Mouse (Mus musculus) liver, postnatal 0 days (tissue): Measurements from ENCODE around the gene Iltifb. TPM values are rescaled to one million over a fixed set of nuclear protein-coding genes. Genes with fewer than 3 reads are reported as not detected.
"Not testable (repeated sequence)": the region's sequence is repeated elsewhere in the genome, so short reads cannot be mapped to it uniquely, and the experiment has no call there.

Experiments used
- ATAC-seq: fragments of 200-750 bp; cut with Nextera tagmentation; 2 replicates; pipeline ENCODE4 v1.8.0; 2017; ENCODE audit warnings: mild to moderate bottlenecking, moderate library complexity
- DNase-seq: peaks from one replicate; pipeline ENCODE4 v3.0.0-alpha.2; 2016
- H3K27ac ChIP-seq: fragments of 300-500 bp; sonication (generic); 2 replicates; pipeline ENCODE4 v1.5.1; 2014; ENCODE audit warnings: antibody characterized with exemption, moderate library complexity, mild to moderate bottlenecking, low read depth
- H3K27me3 ChIP-seq: fragments of 300-500 bp; sonication (generic); 2 replicates; pipeline ENCODE4 v1.6.1; 2014; ENCODE audit warnings: low read length, control low read depth, mixed read lengths; ENCODE audit not compliant: insufficient read depth
- H3K36me3 ChIP-seq: fragments of 300-500 bp; sonication (generic); replicated peaks from 2 replicates; pipeline ENCODE4 v1.6.1; 2014; ENCODE audit warnings: mild to moderate bottlenecking, control low read depth, low read length, moderate library complexity, mixed read lengths; ENCODE audit not compliant: insufficient read depth
- H3K4me1 ChIP-seq: fragments of 300-500 bp; sonication (generic); 2 replicates; pipeline ENCODE4 v1.6.1; 2014; ENCODE audit warnings: antibody characterized with exemption, mild to moderate bottlenecking, control low read depth; ENCODE audit not compliant: insufficient read depth
- H3K4me2 ChIP-seq: fragments of 300-500 bp; sonication (generic); 2 replicates; pipeline ENCODE4 v1.6.1; 2014; ENCODE audit warnings: low read depth, mild to moderate bottlenecking, low read length, moderate library complexity, mixed read lengths
- H3K4me3 ChIP-seq: fragments of 300-500 bp; sonication (generic); 2 replicates; pipeline ENCODE4 v1.5.1; 2014; ENCODE audit warnings: low read depth, low read length
- H3K9ac ChIP-seq: fragments of 300-500 bp; sonication (generic); replicated peaks from 2 replicates; pipeline ENCODE4 v1.6.1; 2014; ENCODE audit warnings: mild to moderate bottlenecking, moderate library complexity
- H3K9me3 ChIP-seq: fragments of 300-500 bp; sonication (generic); 2 replicates; pipeline ENCODE4 v1.6.1; 2016; ENCODE audit warnings: mild to moderate bottlenecking, control low read depth, low read length, mixed read lengths
- CTCF ChIP-seq: sonication (generic); IDR thresholded peaks from 2 replicates; pipeline ENCODE4 v1.5.1; 2016; ENCODE audit warnings: antibody characterized with exemption, low read depth
- EP300 ChIP-seq: IDR thresholded peaks from 2 replicates; pipeline ENCODE4 v1.6.1; 2016; ENCODE audit warnings: antibody characterized with exemption, low read depth, mild to moderate bottlenecking
- WGBS: fragments of 180-500 bp; shearing (Covaris S2); extraction: QIAGEN DNeasy Blood & Tissue Kit; methylation state at CpG from one replicate; pipeline ENCODE4 v1.1.7; 2014; ENCODE audit not compliant: insufficient replicate concordance; 5-methylcytosine and 5-hydroxymethylcytosine counted together
- polyA plus RNA-seq: library from polyadenylated mRNA; unstranded; fragments of >200 nt; fragmentation: Nextera tagmentation; extraction: Ambion mirVana; gene quantifications from 2 replicates; pipeline ENCODE4 v1.2.1, GENCODE M21; 2015

Gene Iltifb
- polyA plus RNA-seq, result not detected in 2 replicates

GRCm38 (mm10) chr10:118294938-118295337, at the start of gene Iltifb:
TSS of gene Iltifb (minus strand) at chr10:118295038.
- H3K4me3 ChIP-seq, result no peak within 1 kb of the TSS
- no peaks in the 10 kb centered on the region for H3K4me1 ChIP-seq
- H3K9ac ChIP-seq, result no peak within 1 kb of the TSS
- no peaks in the 10 kb centered on the region for H3K9me3 ChIP-seq
- no peak within 1 kb of the TSS for H3K4me2 ChIP-seq
- no peaks in the 10 kb centered on the region for H3K27me3 ChIP-seq
- H3K36me3 ChIP-seq, result no peaks in the 10 kb centered on the region
- no peak for ATAC-seq
- 86% methylated on average over 6 of the region's 6 CpGs for WGBS
- H3K27ac ChIP-seq, result no peak within 1 kb of the TSS
- TF ChIP-seq CTCF (no peak), EP300 (no peak)
- DNase-seq, result no peak

- not testable (repeated sequence) for H3K9me3 ChIP-seq, ATAC-seq, H3K9ac ChIP-seq, H3K4me2 ChIP-seq, H3K4me1 ChIP-seq, H3K27me3 ChIP-seq, H3K4me3 ChIP-seq, DNase-seq, H3K36me3 ChIP-seq, H3K27ac ChIP-seq
- WGBS, result no CpG with 5 or more reads among the region's 14 CpGs
These were observed 48.3 kb upstream of the Iltifb start, which contains the start of gene Gm9046 for GRCm38 (mm10) chr10:118343155-118343554. TSS of gene Gm9046 (minus strand) at chr10:118343255.

DNA sequence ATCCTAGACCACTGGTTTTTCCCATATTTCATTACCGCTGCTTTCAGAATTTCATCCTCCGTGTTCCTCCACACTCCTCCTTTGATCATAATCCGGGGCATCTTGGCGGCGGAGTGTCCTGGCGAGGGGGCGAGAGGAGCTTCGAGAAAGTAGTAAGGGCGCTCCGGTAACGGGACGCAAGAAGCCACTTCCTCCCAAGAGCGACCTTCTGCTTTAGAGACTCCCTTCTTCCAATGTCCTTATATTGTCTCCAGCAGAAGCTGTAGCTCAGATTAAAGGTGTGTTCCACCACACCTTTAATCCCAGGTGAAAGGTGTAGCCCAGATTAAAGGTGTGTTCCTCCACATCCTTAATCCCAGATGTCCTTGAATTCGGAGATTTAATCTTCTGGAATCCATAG, 42.9 kb upstream of the Iltifb start, which contains the start of gene Gm9045:
Gene Gm9045, minus strand, starts transcription at position 101 of the 400 bp plus-strand sequence.
- not testable (repeated sequence) for H3K27me3 ChIP-seq, H3K4me2 ChIP-seq, H3K4me3 ChIP-seq, H3K4me1 ChIP-seq, DNase-seq, ATAC-seq, H3K9me3 ChIP-seq, H3K36me3 ChIP-seq, H3K9ac ChIP-seq, H3K27ac ChIP-seq
- WGBS, result no CpG with 5 or more reads among the region's 14 CpGs

DNA sequence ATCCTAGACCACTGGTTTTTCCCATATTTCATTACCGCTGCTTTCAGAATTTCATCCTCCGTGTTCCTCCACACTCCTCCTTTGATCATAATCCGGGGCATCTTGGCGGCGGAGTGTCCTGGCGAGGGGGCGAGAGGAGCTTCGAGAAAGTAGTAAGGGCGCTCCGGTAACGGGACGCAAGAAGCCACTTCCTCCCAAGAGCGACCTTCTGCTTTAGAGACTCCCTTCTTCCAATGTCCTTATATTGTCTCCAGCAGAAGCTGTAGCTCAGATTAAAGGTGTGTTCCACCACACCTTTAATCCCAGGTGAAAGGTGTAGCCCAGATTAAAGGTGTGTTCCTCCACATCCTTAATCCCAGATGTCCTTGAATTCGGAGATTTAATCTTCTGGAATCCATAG, 37.5 kb upstream of the Iltifb start, which contains the start of gene Gm9044:
Gene Gm9044, minus strand, starts transcription at position 101 of the 400 bp plus-strand sequence.
- H3K27me3 ChIP-seq, H3K4me2 ChIP-seq, H3K4me3 ChIP-seq, H3K9ac ChIP-seq, DNase-seq, ATAC-seq, H3K27ac ChIP-seq, H3K9me3 ChIP-seq, H3K4me1 ChIP-seq, H3K36me3 ChIP-seq: not testable (repeated sequence)
- WGBS, result no CpG with 5 or more reads among the region's 14 CpGs

DNA sequence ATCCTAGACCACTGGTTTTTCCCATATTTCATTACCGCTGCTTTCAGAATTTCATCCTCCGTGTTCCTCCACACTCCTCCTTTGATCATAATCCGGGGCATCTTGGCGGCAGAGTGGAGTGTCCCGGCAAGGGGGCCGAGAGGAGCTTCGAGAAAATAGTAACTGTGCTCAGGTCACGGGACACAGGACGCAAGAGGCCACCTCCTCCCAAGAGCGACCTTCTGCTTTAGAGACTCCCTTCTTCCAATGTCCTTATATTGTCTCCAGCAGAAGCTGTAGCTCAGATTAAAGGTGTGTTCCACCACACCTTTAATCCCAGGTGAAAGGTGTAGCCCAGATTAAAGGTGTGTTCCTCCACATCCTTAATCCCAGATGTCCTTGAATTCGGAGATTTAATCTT, 32.0 kb upstream of the Iltifb start, which contains the start of gene Gm9040:
Gene Gm9040, minus strand, starts transcription at position 101 of the 400 bp plus-strand sequence.
- H3K27ac ChIP-seq, H3K9ac ChIP-seq, H3K9me3 ChIP-seq, H3K36me3 ChIP-seq, H3K4me2 ChIP-seq, H3K27me3 ChIP-seq, DNase-seq, ATAC-seq, H3K4me1 ChIP-seq, H3K4me3 ChIP-seq: not testable (repeated sequence)
- no CpG with 5 or more reads among the region's 11 CpGs for WGBS

- WGBS, result 51% methylated on average over 8 of the region's 8 CpGs
These were observed 24.2 kb upstream of the Iltifb start for GRCm38 (mm10) chr10:118319024-118319423.

GRCm38 (mm10) chr10:118302133-118302532, 7.3 kb upstream of the Iltifb start:
- H3K4me1 ChIP-seq, ATAC-seq, H3K27me3 ChIP-seq, H3K4me3 ChIP-seq, H3K4me2 ChIP-seq, DNase-seq, H3K36me3 ChIP-seq, H3K27ac ChIP-seq, H3K9me3 ChIP-seq, H3K9ac ChIP-seq: not testable (repeated sequence)
- 40% methylated on average over 2 of the region's 2 CpGs for WGBS

More at GRCm38 (mm10) chr10:118319024-118319423, 24.2 kb upstream of the Iltifb start:
- ATAC-seq (no peak), DNase-seq (no peak)
- Histone ChIP-seq H3K4me3 (no peak overlapping the region), H3K9ac (no peak overlapping the region), H3K9me3 (no peaks in the 10 kb centered on the region), H3K4me2 (no peak overlapping the region), H3K27me3 (no peaks in the 10 kb centered on the region), H3K27ac (no peak overlapping the region), H3K4me1 (no peaks in the 10 kb centered on the region), H3K36me3 (no peaks in the 10 kb centered on the region)
- no peak for TF ChIP-seq EP300
- no peak for TF ChIP-seq CTCF

GRCm38 (mm10) chr10:118283016-118283415, 11.8 kb downstream of the Iltifb start:
- ATAC-seq, H3K36me3 ChIP-seq, H3K4me1 ChIP-seq, H3K4me2 ChIP-seq, H3K4me3 ChIP-seq, H3K9ac ChIP-seq, DNase-seq, H3K27ac ChIP-seq, H3K27me3 ChIP-seq, H3K9me3 ChIP-seq: not testable (repeated sequence)
- WGBS, result 75% methylated on average over 1 of the region's 5 CpGs

GRCm38 (mm10) chr10:118282565-118282964, 12.3 kb downstream of the Iltifb start:
- not testable (repeated sequence) for H3K4me3 ChIP-seq, H3K36me3 ChIP-seq, H3K27ac ChIP-seq, H3K9me3 ChIP-seq, H3K9ac ChIP-seq, DNase-seq, ATAC-seq, H3K27me3 ChIP-seq, H3K4me2 ChIP-seq, H3K4me1 ChIP-seq
- 58% methylated on average over 6 of the region's 7 CpGs for WGBS

- H3K4me3 ChIP-seq, ATAC-seq, H3K4me1 ChIP-seq, H3K36me3 ChIP-seq, DNase-seq, H3K4me2 ChIP-seq, H3K9ac ChIP-seq, H3K27ac ChIP-seq, H3K27me3 ChIP-seq, H3K9me3 ChIP-seq: not testable (repeated sequence)
- WGBS, result no CpG with 5 or more reads among the region's 4 CpGs
These were observed 16.8 kb downstream of the Iltifb start for GRCm38 (mm10) chr10:118278069-118278468.
